Mouse (Mus musculus): ENCODE data around the gene Zfp704.

Gene Zfp704

GRCm38 (mm10) chr3:9429946-9430345, 179.9 kb downstream of the Zfp704 start:
- no peak for DNase-seq (ENCODE audit: low read depth, low spot score)

DNA sequence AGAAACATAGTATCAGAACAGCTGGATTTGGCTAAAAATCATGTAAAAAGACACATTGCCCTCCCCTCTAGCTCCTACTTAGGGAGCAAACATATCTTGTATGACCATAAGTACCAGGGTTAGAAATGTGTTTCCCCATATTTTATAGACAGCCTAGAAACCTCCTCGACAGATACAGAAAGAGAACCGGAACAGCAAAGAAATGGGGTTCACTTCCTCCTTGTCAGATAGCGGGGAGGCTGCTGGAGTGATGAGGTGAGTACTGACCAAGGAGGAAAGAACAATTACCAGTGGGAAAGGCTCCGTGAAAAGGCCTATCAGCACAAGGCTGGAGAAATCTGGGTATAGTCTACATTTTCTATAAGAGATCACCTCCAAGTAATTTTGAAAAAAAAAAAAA, 182.1 kb downstream of the Zfp704 start:
- no peak for DNase-seq (ENCODE audit: low read depth, low spot score)

- no peak for DNase-seq (ENCODE audit: low read depth, low spot score)
Measured at GRCm38 (mm10) chr3:9425661-9426060, 184.2 kb downstream of the Zfp704 start.

GRCm38 (mm10) chr3:9424637-9425036, 185.2 kb downstream of the Zfp704 start:
- no peak for DNase-seq (ENCODE audit: low read depth, low spot score)

GRCm38 (mm10) chr3:9423669-9424068, 186.2 kb downstream of the Zfp704 start:
- no peak for DNase-seq (ENCODE audit: low read depth, low spot score)

DNA sequence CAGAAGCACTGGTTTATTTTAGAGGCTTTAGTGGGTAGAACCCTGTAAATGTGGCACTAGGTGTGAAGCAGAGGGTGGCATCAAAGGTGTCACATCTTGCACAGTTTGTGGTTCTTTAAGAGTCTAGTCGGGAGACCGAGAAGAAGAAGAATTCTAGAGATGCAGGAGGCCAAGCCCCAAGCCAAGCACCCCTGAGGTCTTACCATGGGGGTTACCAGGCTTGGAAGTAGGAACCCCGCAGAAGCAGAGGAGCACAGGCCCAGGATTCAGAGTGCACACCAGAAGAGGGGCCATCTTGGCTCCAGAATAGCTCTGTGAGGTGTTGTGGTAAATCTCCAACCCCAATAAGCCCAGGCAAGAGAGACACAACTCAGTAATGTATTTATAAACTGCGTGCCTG, 201.0 kb downstream of the Zfp704 start:
- DNase-seq (ENCODE audit: low read depth, low spot score): no peak

GRCm38 (mm10) chr3:9407801-9408200, 202.1 kb downstream of the Zfp704 start:
- DNase-seq (ENCODE audit: low read depth, low spot score): no peak

GRCm38 (mm10) chr3:9407119-9407546, 202.8 kb downstream of the Zfp704 start:
- peak; percentile 18 for DNase-seq (ENCODE audit: low read depth, low spot score)

DNA sequence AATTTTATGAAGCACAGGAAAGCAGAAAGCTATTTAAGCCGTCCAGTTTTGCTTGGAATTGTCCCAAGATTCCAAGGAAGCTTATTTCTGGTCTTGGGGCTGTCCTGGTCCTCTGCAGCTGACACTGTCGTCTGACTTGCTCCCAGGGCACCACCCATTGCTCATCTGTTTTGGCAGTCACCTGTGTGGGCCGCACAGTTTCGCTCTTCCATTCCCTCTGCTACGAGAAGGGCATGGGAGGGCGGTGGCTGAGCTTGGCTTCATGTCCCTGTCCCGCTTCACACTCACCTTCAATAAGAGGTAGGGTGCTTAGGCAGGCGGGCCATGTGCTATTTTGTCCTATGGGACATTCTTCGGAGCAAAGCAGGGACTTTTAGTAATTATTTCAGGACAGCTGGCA, 204.5 kb downstream of the Zfp704 start:
- DNase-seq (ENCODE audit: low read depth, low spot score): no peak

DNA sequence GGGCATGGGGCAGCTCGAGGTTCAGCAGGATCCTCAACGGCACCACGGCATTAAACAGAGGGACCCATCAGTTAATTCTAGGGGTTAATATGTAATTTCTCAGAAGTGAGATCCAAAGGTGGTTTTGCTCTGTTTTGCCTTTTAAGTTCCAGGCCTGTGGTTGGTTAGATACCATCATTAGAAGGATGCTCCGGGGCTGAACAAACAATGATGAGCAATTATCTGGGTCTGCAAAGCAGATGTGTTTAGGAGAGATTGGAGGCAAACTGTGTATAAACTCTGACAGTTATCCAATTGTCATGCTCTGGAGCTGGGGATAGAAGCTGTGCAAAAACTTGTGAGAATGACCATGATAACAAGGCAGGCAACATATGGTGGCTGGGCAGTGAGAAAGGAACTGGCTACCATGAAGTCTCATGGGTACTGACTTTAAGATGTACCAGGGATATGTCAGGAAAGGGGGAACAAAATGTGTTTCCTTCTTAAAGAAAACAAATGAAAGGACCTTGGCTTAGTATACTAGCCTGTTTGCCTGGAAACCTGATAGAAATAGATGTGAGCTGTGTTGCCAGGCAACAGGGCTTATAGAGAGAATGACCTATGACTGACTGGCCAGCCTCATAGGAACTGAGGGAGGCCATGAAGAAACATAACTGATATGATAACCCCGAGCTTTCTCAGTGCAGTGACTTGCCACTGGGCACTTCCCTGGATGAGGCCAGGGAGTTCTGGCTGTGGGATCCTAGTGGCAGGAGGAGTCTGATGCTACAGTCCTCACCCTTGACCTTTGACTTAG, 206.4 kb downstream of the Zfp704 start:
- no peak for DNase-seq (ENCODE audit: low read depth, low spot score)

GRCm38 (mm10) chr3:9402836-9403235, 207.0 kb downstream of the Zfp704 start:
- no peak for DNase-seq (ENCODE audit: low read depth, low spot score)

DNA sequence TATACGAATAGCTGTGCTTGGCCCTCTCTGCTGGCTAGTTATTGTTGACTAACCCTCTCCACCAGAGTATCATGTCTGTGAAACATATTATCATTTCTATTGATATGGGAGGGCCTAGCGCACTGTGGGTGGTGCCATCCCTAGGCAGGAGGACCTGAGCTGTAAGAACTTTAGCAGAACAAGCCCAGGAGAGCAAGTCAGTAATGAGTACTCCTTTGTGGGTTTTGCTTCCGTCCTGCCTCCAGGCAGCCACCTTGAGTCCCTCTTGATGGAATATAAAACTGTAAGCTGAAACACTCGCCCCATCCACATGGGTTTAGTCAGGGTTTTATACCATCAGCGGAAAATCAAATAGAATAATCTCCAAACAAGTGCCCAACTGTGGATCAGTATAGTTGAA, 207.5 kb downstream of the Zfp704 start:
- no peak for DNase-seq (ENCODE audit: low read depth, low spot score)

GRCm38 (mm10) chr3:9401685-9402084, 208.2 kb downstream of the Zfp704 start:
- no peak for DNase-seq (ENCODE audit: low read depth, low spot score)

DNA sequence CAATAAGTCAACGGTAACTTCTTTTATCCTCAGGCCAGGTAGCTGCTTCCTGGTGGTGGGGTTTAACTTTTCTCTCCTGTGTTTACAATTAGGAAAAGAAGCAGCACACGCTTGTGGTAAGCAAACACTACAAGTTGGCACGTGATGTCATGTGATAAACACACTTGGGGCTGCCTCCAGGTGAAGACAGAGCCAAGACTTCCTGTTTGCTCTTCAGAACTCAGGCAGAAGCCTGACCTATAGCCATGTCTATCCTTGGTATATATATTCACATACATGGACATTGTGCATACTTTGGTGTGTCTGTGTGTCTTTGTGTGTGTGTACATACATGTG, 209.0 kb downstream of the Zfp704 start:
- DNase-seq (ENCODE audit: low read depth, low spot score): no peak

DNA sequence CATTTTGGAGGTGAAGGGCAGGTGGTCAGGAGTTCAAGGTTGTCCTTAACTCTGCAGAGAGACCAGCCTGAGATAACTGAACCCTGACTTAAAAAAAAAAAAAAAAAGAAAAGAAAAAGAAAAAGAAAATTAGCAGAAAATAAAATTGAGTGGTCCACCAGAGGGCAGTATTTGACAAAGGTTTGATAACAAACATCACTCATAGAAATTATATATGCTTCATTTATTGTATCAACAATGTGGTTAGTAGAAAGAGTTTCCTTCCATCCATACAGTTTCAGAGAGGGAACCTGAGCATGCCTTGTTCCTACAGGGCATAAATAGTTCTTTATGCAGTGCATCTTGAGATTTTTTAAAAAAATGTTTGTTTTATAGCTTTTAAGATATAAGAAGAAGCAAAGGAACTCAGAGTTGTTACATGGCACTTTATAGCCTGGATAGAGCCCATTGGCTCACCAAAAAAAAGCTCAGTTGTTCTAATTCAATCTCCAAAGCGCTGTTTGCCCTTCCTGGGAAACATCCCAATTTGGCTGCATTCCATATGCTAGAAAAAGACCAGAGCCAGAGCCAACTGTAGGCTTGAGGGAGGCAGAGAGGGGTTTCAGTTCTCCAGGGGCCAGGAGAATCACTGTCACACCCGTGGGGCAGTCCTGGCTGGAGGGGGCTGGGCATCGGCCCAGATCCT, 209.5 kb downstream of the Zfp704 start:
- DNase-seq (ENCODE audit: low read depth, low spot score): no peak

GRCm38 (mm10) chr3:9398271-9398670, 211.6 kb downstream of the Zfp704 start:
- DNase-seq (ENCODE audit: low read depth, low spot score): no peak

Data from telencephalon, adult 2 months (tissue).